Mouse (Mus musculus) E14TG2a.4 (cell line): ENCODE results near the gene Gm20909.
"Not testable (repeated sequence)": the region's sequence is repeated elsewhere in the genome, so short reads cannot be mapped to it uniquely, and the experiment has no call there.

Experiments used
- H3K27me3 ChIP-seq: 2 replicates; pipeline ENCODE4 v1.6.1; 2014; ENCODE audit warnings: low read length, control low read depth; ENCODE audit not compliant: insufficient read depth
- H3K36me3 ChIP-seq: 2 replicates; pipeline ENCODE4 v1.6.1; 2014; ENCODE audit warnings: low read length, control low read depth; ENCODE audit not compliant: insufficient read depth
- H3K4me1 ChIP-seq: replicated peaks from 2 replicates; pipeline ENCODE4 v1.6.1; 2014; ENCODE audit warnings: low read depth, low read length, control low read depth
- H3K4me3 ChIP-seq: replicated peaks from 2 replicates; pipeline ENCODE4 v1.5.1; 2014; ENCODE audit warnings: mild to moderate bottlenecking, low read length
- H3K9me3 ChIP-seq: 2 replicates; pipeline ENCODE4 v1.6.1; 2014; ENCODE audit warnings: low read length, control low read depth

Gene Gm20909

GRCm38 (mm10) chrY:21164270-21164669 lies at the start of gene Gm20909:
Gene Gm20909 (plus strand): TSS chrY:21164570.
- not testable (repeated sequence) for H3K4me3 ChIP-seq, H3K9me3 ChIP-seq, H3K36me3 ChIP-seq, H3K27me3 ChIP-seq, H3K4me1 ChIP-seq
